Mouse (Mus musculus) spleen, adult 2 months (tissue): Measurements from ENCODE around the gene Myo9a. TPM values are rescaled to one million over a fixed set of nuclear protein-coding genes. Genes with fewer than 3 reads are reported as not detected.

Experiments
- DNase-seq, 2 experiments: peaks; one replicate each; pipeline versions ENCODE4 v3.0.0 to v3.0.0-alpha.2; 2012 to 2021; ENCODE audit warnings: low spot score in 2 of 2, low read depth in 1 of 2
- H3K27ac ChIP-seq: fragments of 200-500 bp; 2 replicates; pipeline ENCODE4 v1.5.1; 2012; ENCODE audit warnings: low read length, inconsistent platforms; ENCODE audit not compliant: insufficient read depth
- H3K27me3 ChIP-seq: fragments of 200-500 bp; 2 replicates; pipeline ENCODE4 v1.6.1; 2012; ENCODE audit warnings: mild to moderate bottlenecking, moderate library complexity, low read length, inconsistent platforms; ENCODE audit not compliant: control insufficient read depth, insufficient read depth
- H3K36me3 ChIP-seq: fragments of 200-500 bp; 2 replicates; pipeline ENCODE4 v1.6.1; 2012; ENCODE audit warnings: mild to moderate bottlenecking, low read length, inconsistent platforms; ENCODE audit not compliant: control insufficient read depth, insufficient read depth
- H3K4me1 ChIP-seq: fragments of 200-500 bp; 2 replicates; pipeline ENCODE4 v1.6.1; 2011; ENCODE audit warnings: inconsistent platforms; ENCODE audit not compliant: control insufficient read depth, insufficient read depth, insufficient read length
- H3K4me3 ChIP-seq: fragments of 200-500 bp; 2 replicates; pipeline ENCODE4 v1.5.1; 2011; ENCODE audit warnings: mild to moderate bottlenecking, inconsistent platforms; ENCODE audit not compliant: insufficient read depth, insufficient read length; ENCODE audit errors: extremely low read depth
- CTCF ChIP-seq: fragments of 200-500 bp; IDR thresholded peaks from 2 replicates; pipeline ENCODE4 v1.5.1; 2011; ENCODE audit warnings: mild to moderate bottlenecking, inconsistent platforms; ENCODE audit not compliant: insufficient read depth, insufficient read length, insufficient replicate concordance; ENCODE audit errors: extremely low read depth
- POLR2A ChIP-seq: fragments of 200-500 bp; IDR thresholded peaks from 2 replicates; pipeline ENCODE4 v1.6.1; 2011; ENCODE audit warnings: low read depth, low read length, inconsistent platforms
- WGBS: fragments of 180-500 bp; shearing (Covaris S2); methylation state at CpG from one replicate; pipeline ENCODE4 v1.1.7; 2018; 5-methylcytosine and 5-hydroxymethylcytosine counted together
- polyA plus RNA-seq: library from polyadenylated mRNA; depleted of rRNA; stranded (reverse); fragments of >200 nt; gene quantifications from 2 replicates; pipeline ENCODE4 v1.2.3, GENCODE M21; 2012

The Myo9a gene
- polyA plus RNA-seq, 1 experiment, result 2.6 TPM

DNA sequence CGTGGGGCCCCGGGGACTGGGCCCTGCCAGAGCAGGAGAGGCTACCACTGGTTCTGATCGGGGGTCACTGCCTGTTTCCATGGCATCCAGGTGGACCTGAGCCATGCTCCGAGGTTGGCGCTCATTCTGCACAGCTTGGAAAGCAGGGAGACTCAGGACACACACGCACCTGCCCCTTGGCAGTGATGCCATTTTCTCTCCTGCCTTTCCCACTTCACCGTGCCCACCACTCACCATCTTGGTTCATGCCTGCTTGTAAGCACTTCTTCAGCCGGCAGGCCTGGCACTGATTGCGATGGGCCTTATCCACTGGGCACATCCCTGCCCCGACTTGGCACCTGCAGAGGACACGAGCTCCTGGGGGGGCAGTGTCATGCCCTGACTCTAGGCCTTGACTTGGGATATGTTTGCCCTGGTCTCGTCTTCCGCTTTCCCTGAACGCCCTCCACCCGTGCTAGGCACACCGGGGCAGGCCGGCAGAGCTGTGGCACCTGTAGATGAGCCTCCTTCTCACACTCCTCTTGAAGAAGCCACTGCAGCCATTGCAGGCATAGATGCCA is 198.1 kb downstream of the Myo9a start:
- WGBS, result 91% methylated on average over 17 of the region's 17 CpGs
- Histone ChIP-seq H3K4me1 (no peaks in the 10 kb centered on the region; the same call in 1 of the 2 replicates), H3K27ac (no peak overlapping the region), H3K4me3 (no peak overlapping the region), H3K27me3 (no peaks in the 10 kb centered on the region), H3K36me3 (no peaks in the 10 kb centered on the region)
- TF ChIP-seq CTCF, result no peak
- no peak for TF ChIP-seq POLR2A
- no peak for DNase-seq

DNA sequence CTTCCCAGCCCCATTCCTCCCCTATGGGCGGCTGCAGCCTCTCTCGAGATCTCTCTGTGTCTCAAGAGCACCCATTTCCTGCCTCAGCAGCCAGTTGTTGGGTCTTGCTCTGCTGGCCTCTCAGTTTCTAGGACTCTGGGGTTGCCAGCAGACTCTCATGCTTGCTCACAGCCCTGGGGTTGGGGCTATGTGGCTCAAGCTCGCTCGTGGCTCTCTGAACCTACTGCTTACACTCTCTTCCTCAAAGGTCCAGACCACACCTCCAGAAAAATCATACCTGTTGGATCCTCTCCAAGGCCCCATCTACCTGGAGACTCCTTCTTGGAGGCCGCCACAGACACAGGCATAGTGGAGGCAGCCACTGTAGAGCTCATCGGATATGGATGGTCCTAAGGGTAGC is 198.8 kb downstream of the Myo9a start:
- WGBS, result 72% methylated on average over 6 of the region's 6 CpGs
- H3K4me1 ChIP-seq, result no peaks in the 10 kb centered on the region; the same call in 1 of the 2 replicates
- DNase-seq, result no peak
- no peak for TF ChIP-seq CTCF
- TF ChIP-seq POLR2A, result no peak
- H3K36me3 ChIP-seq, result no peaks in the 10 kb centered on the region
- no peak overlapping the region for H3K4me3 ChIP-seq
- no peaks in the 10 kb centered on the region for H3K27me3 ChIP-seq
- H3K27ac ChIP-seq, result no peak overlapping the region

DNA sequence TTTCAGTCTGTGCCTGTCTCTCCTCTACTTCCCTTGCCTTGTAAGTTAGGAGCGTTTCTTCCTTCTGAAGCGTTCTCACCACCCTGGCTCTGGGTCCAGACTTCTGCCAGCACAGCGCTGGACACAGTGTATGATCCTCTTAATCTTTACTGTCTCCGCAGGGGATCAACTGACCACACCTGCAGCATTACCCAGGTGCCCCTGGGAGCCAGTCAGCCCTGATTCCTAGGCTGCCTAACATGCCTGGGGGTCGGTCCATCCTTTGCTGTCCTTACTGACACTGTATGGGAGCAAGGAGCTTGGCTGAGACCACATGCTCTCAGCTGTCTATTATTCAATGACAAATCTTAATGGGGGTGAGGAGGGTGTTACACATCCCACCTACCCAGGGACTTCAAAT is 199.3 kb downstream of the Myo9a start:
- TF ChIP-seq CTCF (no peak), POLR2A (no peak)
- 94% methylated on average over 5 of the region's 5 CpGs for WGBS
- DNase-seq, result no peak
- Histone ChIP-seq H3K27me3 (no peaks in the 10 kb centered on the region), H3K36me3 (no peaks in the 10 kb centered on the region), H3K4me3 (no peak overlapping the region), H3K4me1 (no peaks in the 10 kb centered on the region; the same call in 1 of the 2 replicates), H3K27ac (no peak overlapping the region)

DNA sequence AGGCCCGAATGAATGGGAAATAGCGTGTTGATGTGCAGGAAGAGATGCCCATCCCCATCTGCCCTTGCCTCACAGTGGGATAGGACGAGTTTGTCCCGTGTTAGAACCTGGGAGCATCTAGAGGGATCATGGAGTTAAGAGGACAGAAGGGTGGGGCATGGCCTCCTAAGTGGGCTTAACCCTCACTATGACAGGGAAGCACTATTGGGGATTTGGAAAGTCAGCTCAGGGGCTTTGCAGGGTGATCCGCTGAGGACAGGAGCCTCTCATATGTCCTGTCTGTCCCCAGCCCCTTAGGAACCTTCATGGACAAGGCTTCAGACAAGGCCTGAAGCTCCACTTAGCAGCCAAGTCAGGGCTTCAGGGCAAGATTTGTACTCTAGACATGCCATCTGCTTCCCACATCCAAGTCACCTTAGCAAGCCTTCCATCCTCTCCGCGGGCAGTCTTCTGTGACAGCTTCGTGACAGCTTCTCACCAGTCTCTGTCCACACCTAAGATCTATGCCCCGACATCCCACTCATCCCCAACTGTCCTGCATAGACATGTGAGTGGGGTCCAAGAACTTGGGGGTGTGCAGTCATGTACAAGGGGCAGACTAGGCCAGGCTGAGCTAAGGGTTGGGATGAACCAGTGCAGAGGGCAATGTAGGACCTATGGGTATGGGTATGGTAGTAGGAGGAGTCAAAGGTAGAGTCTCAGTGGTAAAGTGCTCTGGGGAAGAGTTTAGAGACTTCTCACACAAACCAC is 200.5 kb downstream of the Myo9a start:
- Histone ChIP-seq H3K4me1 (no peaks in the 10 kb centered on the region; the same call in 1 of the 2 replicates), H3K27ac (no peak overlapping the region), H3K4me3 (no peak overlapping the region), H3K27me3 (no peaks in the 10 kb centered on the region), H3K36me3 (no peaks in the 10 kb centered on the region)
- TF ChIP-seq CTCF (no peak), POLR2A (no peak)
- WGBS, result 93% methylated on average over 9 of the region's 9 CpGs
- DNase-seq, result no peak

DNA sequence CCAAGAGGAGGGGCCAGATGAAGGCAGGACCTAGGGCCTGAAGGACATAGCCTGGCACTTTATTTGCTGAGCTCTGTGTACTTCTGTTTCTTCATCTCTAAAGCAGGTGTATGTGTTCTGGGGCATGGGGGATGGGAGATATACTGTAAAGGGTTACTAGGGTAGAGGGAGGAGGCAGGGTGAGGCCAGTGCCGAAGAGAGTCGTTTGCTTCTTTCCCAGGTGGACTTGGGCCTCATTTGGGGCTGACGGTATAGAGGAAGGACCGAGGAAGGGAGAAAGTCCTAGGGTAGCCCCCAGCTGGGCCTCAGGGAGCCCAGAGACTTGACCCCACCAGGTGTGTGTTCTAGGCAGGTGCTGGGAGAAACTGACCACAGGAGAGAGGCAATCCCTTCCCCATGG is 201.2 kb downstream of the Myo9a start:
- Histone ChIP-seq H3K27ac (no peak overlapping the region), H3K27me3 (no peaks in the 10 kb centered on the region), H3K4me3 (no peak overlapping the region), H3K36me3 (no peaks in the 10 kb centered on the region), H3K4me1 (no peaks in the 10 kb centered on the region)
- WGBS, result 82% methylated on average over 4 of the region's 4 CpGs
- DNase-seq, result no peak
- no peak for TF ChIP-seq CTCF
- TF ChIP-seq POLR2A, result no peak

DNA sequence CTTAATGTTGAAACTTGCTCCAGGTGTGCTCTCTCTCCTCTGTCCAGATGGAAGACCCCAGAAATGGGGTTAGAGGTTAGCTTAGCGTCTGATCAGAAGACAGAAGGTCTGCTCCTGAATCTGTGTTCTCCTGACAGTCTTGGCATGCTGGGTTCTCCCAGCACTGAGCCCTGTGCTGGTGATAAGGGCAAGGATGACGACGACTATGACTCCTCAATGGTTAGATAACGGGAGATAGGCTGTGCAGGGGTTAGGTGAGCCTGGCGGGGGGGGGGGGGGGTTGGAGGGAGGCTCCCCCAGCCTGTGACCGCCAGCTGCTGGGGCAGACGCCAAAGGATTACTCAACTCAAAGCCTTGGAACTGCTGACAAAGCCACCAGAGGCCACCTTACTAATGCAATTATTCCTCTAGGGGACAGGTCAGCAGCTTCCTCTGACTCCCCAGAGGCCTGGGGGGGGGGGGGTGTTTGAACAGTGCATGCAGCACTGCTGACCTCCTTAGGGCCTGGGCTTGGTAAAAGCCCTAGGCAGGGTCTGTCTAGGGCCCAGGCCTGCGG is 201.9 kb downstream of the Myo9a start:
- Histone ChIP-seq H3K36me3 (no peaks in the 10 kb centered on the region), H3K27ac (no peak overlapping the region), H3K4me1 (no peaks in the 10 kb centered on the region), H3K27me3 (no peaks in the 10 kb centered on the region), H3K4me3 (no peak overlapping the region)
- DNase-seq, result no peak
- TF ChIP-seq CTCF (no peak), POLR2A (no peak)
- WGBS, result 79% methylated on average over 8 of the region's 8 CpGs

DNA sequence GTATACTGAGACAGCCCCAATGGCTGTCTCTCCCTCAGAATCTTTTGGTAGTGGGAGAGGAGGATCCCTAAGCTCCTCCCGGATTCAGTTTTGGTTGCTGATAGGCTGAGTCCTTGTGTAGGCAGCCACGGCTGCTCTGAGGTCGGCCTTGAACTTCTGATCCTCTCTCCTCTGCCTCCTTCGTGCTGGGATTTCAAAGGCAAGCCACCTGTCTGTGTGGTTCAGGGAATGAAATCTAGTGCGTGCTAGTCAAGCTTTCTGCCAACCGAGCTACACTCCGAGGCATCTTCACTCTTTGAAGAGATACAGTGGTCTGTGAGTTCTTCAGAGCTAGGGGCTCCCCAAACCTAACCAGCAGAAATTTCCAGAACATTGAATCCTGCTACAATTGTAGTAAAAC is 202.9 kb downstream of the Myo9a start:
- no peak overlapping the region for H3K27ac ChIP-seq
- H3K4me3 ChIP-seq, result no peak overlapping the region
- 86% methylated on average over 7 of the region's 7 CpGs for WGBS
- H3K36me3 ChIP-seq, result no peaks in the 10 kb centered on the region
- no peaks in the 10 kb centered on the region for H3K27me3 ChIP-seq
- TF ChIP-seq POLR2A (no peak), CTCF (no peak)
- no peak for DNase-seq
- no peaks in the 10 kb centered on the region for H3K4me1 ChIP-seq
